Mouse (Mus musculus) bone marrow, adult 2 months (tissue): ENCODE measurements at regions not wholly inside any gene's neighbourhood (a gene's known extent, or its start where the extent isn't known, plus 50 kb on each side); places are given as distances from the start of the nearest gene placed in this dataset.

Experiments used
- CTCF ChIP-seq: fragments of 200-500 bp; IDR thresholded peaks from 2 replicates; pipeline ENCODE4 v1.5.1; 2011; ENCODE audit warnings: low read length, control low read depth; ENCODE audit not compliant: control insufficient read depth, insufficient read depth
- POLR2A ChIP-seq: fragments of 200-500 bp; IDR thresholded peaks from 2 replicates; pipeline ENCODE4 v1.6.1; 2011; ENCODE audit warnings: low read depth, mild to moderate bottlenecking, control low read depth, low read length, borderline replicate concordance; ENCODE audit not compliant: control insufficient read depth

GRCm38 (mm10) chr6:140973732-140974131 is 244.6 kb downstream of the Gm11077 start:
- TF ChIP-seq CTCF, result no peak
- TF ChIP-seq POLR2A, result no peak
